Mouse (Mus musculus) myocyte (in vitro differentiated cells): ENCODE measurements around the gene Tmem259.

Experiments used
- MYOD1 ChIP-seq, 3 experiments: IDR thresholded peaks; one replicate each; pipeline ENCODE4 v1.6.1; 2011; ENCODE audit warnings: control low read depth in 2 of 3, low read depth in 2 of 3, mild to moderate bottlenecking in 2 of 3, moderate library complexity in 1 of 3; ENCODE audit not compliant: insufficient read length in 2 of 3, control insufficient read depth in 1 of 3
- POLR2A ChIP-seq: IDR thresholded peaks from one replicate; pipeline ENCODE4 v1.6.1; 2011; ENCODE audit warnings: low read depth, mild to moderate bottlenecking, control low read depth, moderate library complexity; ENCODE audit not compliant: insufficient read length
- TCF12 ChIP-seq: IDR thresholded peaks from one replicate; pipeline ENCODE4 v1.6.1; 2011; ENCODE audit warnings: mild to moderate bottlenecking, control low read depth; ENCODE audit not compliant: poor library complexity, insufficient read depth, severe bottlenecking
- USF1 ChIP-seq: IDR thresholded peaks from one replicate; pipeline ENCODE4 v1.6.1; 2011; ENCODE audit warnings: low read depth, mild to moderate bottlenecking, control low read depth, moderate library complexity

- TF ChIP-seq TCF12 = no peak
- no peak for TF ChIP-seq POLR2A
- TF ChIP-seq USF1 = no peak
- TF ChIP-seq MYOD1 (IDR thresholded peaks at IDR 0.05; ENCODE audit: control insufficient read depth in 1 of 3, insufficient read length in 2 of 3, low read depth in 2 of 3) = no peak
Observed at GRCm38 (mm10) chr10:79949873-79950272, 34.3 kb downstream of the Tmem259 start.
